In genomic region chrX:98869735-98870134, GRCm38 (mm10) we compare ENCODE assay signal across 20 mouse cellular contexts. TPM values are rescaled to one million over a fixed set of nuclear protein-coding genes. Genes with fewer than 3 reads are reported as not detected.
DNase-seq lines count a peak whose midpoint lies in the region; ATAC-seq and TF ChIP-seq lines count a peak whose summit lies in the region.
"Had no signal": no experiment of that assay in that cellular context is flagged by ENCODE, and none has a peak within 500 bp of the region (broad histone marks: within the 10 kb centered on the region; RNA-seq: fewer than 3 reads in every experiment).

No protein-coding gene starts in this region.

- no peak overlapping the region for H3K4me2 ChIP-seq in liver, embryonic 12.5 days
- H3K4me2 ChIP-seq in myocyte (ENCODE audit: low read depth): peak overlapping the region; percentile 31
- H3K4me2 ChIP-seq: embryonic facial prominence, embryonic 12.5 days; limb, embryonic 12.5 days; midbrain, embryonic 11.5 days; neural tube, embryonic 13.5 days had no signal

- no peaks in the 10 kb centered on the region for H3K36me3 ChIP-seq in liver, adult 2 months (ENCODE audit: control insufficient read depth, insufficient read depth, low read length)
- H3K36me3 ChIP-seq in liver, embryonic 12.5 days: no peaks in the 10 kb centered on the region
- H3K36me3 ChIP-seq in myocyte (ENCODE audit: control insufficient read depth, insufficient read depth): no peaks in the 10 kb centered on the region
- H3K36me3 ChIP-seq: embryonic facial prominence, embryonic 12.5 days; limb, embryonic 12.5 days; neural tube, embryonic 13.5 days had no signal

- H3K27ac ChIP-seq in liver, adult 2 months (replicated peaks; ENCODE audit: insufficient read depth, low read depth, low read length): no peak overlapping the region
- H3K27ac ChIP-seq in liver, embryonic 12.5 days: no peak overlapping the region
- H3K27ac ChIP-seq in bone marrow macrophage, adult 2 months (ENCODE audit: insufficient read depth, low read depth, low read length): peak overlapping the region; percentile 27; the same call in 1 of the 2 replicates
- H3K27ac ChIP-seq: embryonic facial prominence, embryonic 12.5 days; heart, adult 2 months; kidney, postnatal 0 days; limb, embryonic 12.5 days; liver, embryonic 14.5 days; neural tube, embryonic 13.5 days had no signal

- no peaks in the 10 kb centered on the region for H3K9me3 ChIP-seq in liver, embryonic 12.5 days (replicated peaks)
- H3K9me3 ChIP-seq: embryonic facial prominence, embryonic 12.5 days; limb, embryonic 12.5 days; neural tube, embryonic 13.5 days had no signal

- peak; percentile 11 for DNase-seq in adrenal gland, postnatal 25 days
- no peak for DNase-seq in adrenal gland, adult 18-20 months (ENCODE audit: low spot score in 2 of 2)
- DNase-seq in liver, adult 2 months (ENCODE audit: extremely low read depth, low read depth, low spot score): peak; percentile 37
- DNase-seq in urinary bladder, postnatal 25 days (ENCODE audit: low spot score): no peak
- DNase-seq: B cell, adult 2 months; cerebellum, adult 8-10 months; kidney, adult 11 months; thymus, postnatal 14 days had no signal

- H3K27me3 ChIP-seq in liver, adult 2 months (ENCODE audit: control insufficient read depth, insufficient read depth, low read length): no peaks in the 10 kb centered on the region
- no peaks in the 10 kb centered on the region for H3K27me3 ChIP-seq in liver, embryonic 12.5 days (replicated peaks)
- no peaks in the 10 kb centered on the region for H3K27me3 ChIP-seq in myocyte (ENCODE audit: control insufficient read depth, insufficient read depth, insufficient read length)

- H3K4me1 ChIP-seq in liver, adult 2 months (ENCODE audit: control insufficient read depth, insufficient read depth, low read length): no peaks in the 10 kb centered on the region
- no peaks in the 10 kb centered on the region for H3K4me1 ChIP-seq in liver, embryonic 12.5 days
- H3K4me1 ChIP-seq in bone marrow macrophage, adult 2 months (ENCODE audit: control insufficient read depth, insufficient read depth, low read length): peaks cover 37% of the 10 kb centered on the region
- H3K4me1 ChIP-seq: embryonic facial prominence, embryonic 12.5 days; limb, embryonic 12.5 days; neural tube, embryonic 13.5 days had no signal

- WGBS in liver, adult 2 months: 4% methylated on average over 2 of the region's 2 CpGs
- 46% methylated on average over 2 of the region's 2 CpGs for WGBS in liver, embryonic 12.5 days (ENCODE audit: insufficient replicate concordance)

- ATAC-seq in liver, embryonic 12.5 days: no peak
- ATAC-seq: forebrain, embryonic 14.5 days had no signal

- H3K4me3 ChIP-seq in liver, adult 2 months (ENCODE audit: insufficient read depth, low read depth, low read length): no peak overlapping the region
- H3K4me3 ChIP-seq in liver, embryonic 12.5 days: no peak overlapping the region
- no peak overlapping the region for H3K4me3 ChIP-seq in bone marrow macrophage, adult 2 months (ENCODE audit: insufficient read depth, low read length)
- no peak overlapping the region for H3K4me3 ChIP-seq in myocyte
- H3K4me3 ChIP-seq: embryonic facial prominence, embryonic 12.5 days; erythroblast, embryonic 14.5 days; heart, adult 2 months; limb, embryonic 12.5 days; neural tube, embryonic 13.5 days had no signal

- no peaks in the 10 kb centered on the region; the same call in 1 of the 2 replicates for H3K79me2 ChIP-seq in liver, adult 2 months (ENCODE audit: control insufficient read depth, insufficient read depth, low read length)
- no peaks in the 10 kb centered on the region for H3K79me2 ChIP-seq in myocyte (ENCODE audit: control insufficient read depth, insufficient read depth)

- H3K9ac ChIP-seq in liver, adult 2 months (ENCODE audit: low read depth, low read length): no peak overlapping the region
- H3K9ac ChIP-seq in liver, embryonic 12.5 days: no peak overlapping the region
- H3K9ac ChIP-seq: embryonic facial prominence, embryonic 12.5 days; limb, embryonic 12.5 days; liver, embryonic 14.5 days; neural tube, embryonic 13.5 days had no signal

- TF ChIP-seq CTCF in liver, adult 2 months (IDR thresholded peaks at IDR 0.05; ENCODE audit: low read depth, low read length): no peak
- no peak for TF ChIP-seq CTCF in bone marrow macrophage, adult 2 months (IDR thresholded peaks at IDR 0.05; ENCODE audit: low read depth, low read length)

- no peak overlapping the region for H3ac ChIP-seq in myocyte (ENCODE audit: control insufficient read depth, insufficient read length)

- TF ChIP-seq POLR2A in liver, adult 2 months (IDR thresholded peaks at IDR 0.05; ENCODE audit: extremely low read depth, insufficient read depth, low read length): no peak
- no peak for TF ChIP-seq POLR2A in bone marrow macrophage, adult 2 months (IDR thresholded peaks at IDR 0.05; ENCODE audit: borderline replicate concordance, low read depth, low read length)
- no peak for TF ChIP-seq POLR2A in myocyte (IDR thresholded peaks at IDR 0.05; ENCODE audit: insufficient read length, low read depth)

TF ChIP-seq in myocyte, 11 proteins besides CTCF, POLR2A, EP300 and RAD21:
- TF ChIP-seq SRF (IDR thresholded peaks at IDR 0.05; ENCODE audit: control insufficient read depth, insufficient read length, low read depth) (no peak), USF1 (IDR thresholded peaks at IDR 0.05; ENCODE audit: low read depth) (no peak)

RNA-seq across cellular contexts. Expression of gene Ophn1, which starts 21.1 kb away (rescaled TPM):
- total RNA-seq in adrenal gland, postnatal 25 days (2021): 13.3 and 16.1 TPM in 2 replicates
- 10 to 100 TPM; 15.0 to 15.6 TPM for total RNA-seq in adrenal gland, adult 18-20 months (2021)
- total RNA-seq in liver, adult 2 months (2014; rRNA removed): 2.5 and 2.8 TPM in 2 replicates
- polyA plus RNA-seq in liver, adult 2 months (2012; rRNA removed): 0.41 and 0.71 TPM in 2 replicates
- polyA plus RNA-seq in liver, embryonic 12.5 days (2016; fragmentation: Nextera tagmentation; extraction: Ambion mirVana): 3.5 and 4.1 TPM in 2 replicates
- 42.4 and 42.6 TPM in 2 replicates for polyA plus RNA-seq in bone marrow macrophage, adult 2 months (2012; ENCODE audit: insufficient read depth, insufficient read length, missing spikeins)
- polyA plus RNA-seq in myocyte (2012; fragmentation: generic; extraction: Trizol): 3.6 TPM
- polyA plus RNA-seq: erythroblast, embryonic 14.5 days had no signal

Comparison
In these comparisons a context has a peak if more than half of its experiments do, and no peak if none do; other contexts are left out.
1. DNase-seq: peak in adrenal gland, postnatal 25 days (single experiment) and liver, adult 2 months (single experiment); none in adrenal gland, adult 18-20 months (0 of 2) and urinary bladder, postnatal 25 days (single experiment).